Mouse (Mus musculus) embryo, embryonic 10 days (tissue): ENCODE data around the gene Gadd45g.

Source experiments
- DNase-seq: peaks from one replicate; pipeline ENCODE4 v3.0.0-alpha.2; 2015; ENCODE audit warnings: low spot score

Gene Gadd45g

GRCm38 (mm10) chr13:51885594-51885993 is 39.1 kb downstream of the Gadd45g start:
- DNase-seq: no peak

DNA sequence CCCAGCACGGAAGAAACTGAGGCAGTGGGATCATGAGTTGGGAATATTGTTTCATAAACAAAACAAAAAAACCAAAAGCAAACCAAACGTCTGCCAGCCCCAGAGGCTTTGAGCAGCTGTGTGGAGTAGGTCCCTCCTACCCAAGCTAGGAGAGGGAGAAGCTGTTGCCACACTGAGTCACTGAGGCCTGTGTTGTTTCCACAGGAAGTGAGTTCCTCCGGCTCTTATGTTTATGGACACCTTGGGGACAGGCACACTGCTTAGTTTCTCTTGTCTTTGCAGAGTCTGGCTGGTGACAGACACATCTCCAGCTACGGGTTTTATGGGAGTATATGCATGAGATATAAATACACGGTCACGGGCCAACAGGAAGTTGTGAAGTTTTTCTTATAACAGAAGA is 39.6 kb downstream of the Gadd45g start:
- DNase-seq: no peak

GRCm38 (mm10) chr13:51886723-51887122 is 40.2 kb downstream of the Gadd45g start:
- DNase-seq: no peak

GRCm38 (mm10) chr13:51888426-51888825 is 41.9 kb downstream of the Gadd45g start:
- no peak for DNase-seq

DNA sequence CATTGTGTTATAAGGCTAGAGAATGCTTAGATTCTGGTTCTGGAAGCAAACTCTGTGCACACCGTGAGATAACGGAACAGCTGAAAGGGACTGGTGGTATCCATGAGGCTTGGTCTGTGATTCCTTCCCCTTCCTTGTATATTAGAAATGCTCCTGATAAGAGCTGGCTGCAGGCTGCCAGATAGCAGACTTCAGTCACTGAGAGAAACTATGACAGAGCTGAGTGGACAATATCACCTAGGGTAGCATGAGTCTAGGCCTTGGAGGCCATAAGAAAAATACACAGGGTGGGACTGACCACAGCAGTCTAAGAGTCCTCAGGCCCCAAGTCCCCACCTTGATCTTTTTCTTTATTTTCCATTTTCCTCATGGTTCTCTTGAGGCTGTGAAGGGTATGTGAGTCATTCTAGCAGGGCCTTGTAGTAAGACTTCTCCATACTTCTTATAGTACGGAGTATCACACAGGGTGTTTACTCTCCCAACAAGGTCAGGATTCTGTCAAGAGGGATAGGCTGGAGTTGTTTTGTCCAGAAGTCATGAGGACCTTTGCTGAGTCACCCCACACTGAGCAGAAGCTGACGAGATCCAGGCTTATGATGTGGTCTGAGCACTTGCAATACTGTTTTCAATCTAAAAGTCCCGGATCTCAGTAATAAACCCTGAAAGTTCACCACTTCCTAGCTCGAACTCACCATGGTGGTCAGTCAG is 45.5 kb downstream of the Gadd45g start:
- DNase-seq: no peak

GRCm38 (mm10) chr13:51897579-51897978 is 51.1 kb downstream of the Gadd45g start:
- DNase-seq: no peak
